ENCODE assay signal across 24 mouse cellular contexts in genomic region chr8:12298326-12298950, GRCm38 (mm10). TPM values are rescaled to one million over a fixed set of nuclear protein-coding genes. Genes with fewer than 3 reads are reported as not detected.
A peak's percentile ranks its signal among the peaks of the same experiment; 100 is the strongest.
DNase-seq lines count a peak whose midpoint lies in the region; ATAC-seq lines count a peak whose summit lies in the region.
"Had no signal": no experiment of that assay in that cellular context is flagged by ENCODE, and none has a peak within 500 bp of the region (broad histone marks: within the 10 kb centered on the region; RNA-seq: fewer than 3 reads in every experiment).

No protein-coding gene starts in this region.

- peak; percentile 38; the same call in 1 of the 2 replicates for ATAC-seq in midbrain, embryonic 12.5 days (ENCODE audit: low FRiP score, low read depth)
- peak; percentile 52; the same call in 1 of the 2 replicates for ATAC-seq in hindbrain, embryonic 14.5 days (ENCODE audit: low FRiP score)
- ATAC-seq in neural tube, embryonic 14.5 days (ENCODE audit: low read depth), result peak; percentile 64; the same call in 1 of the 2 replicates
- ATAC-seq in intestine, embryonic 15.5 days, result no peak
- ATAC-seq: intestine, embryonic 16.5 days; liver, postnatal 0 days had no signal

- H3K9me3 ChIP-seq in midbrain, embryonic 12.5 days, result no peaks in the 10 kb centered on the region
- H3K9me3 ChIP-seq in midbrain, embryonic 10.5 days (replicated peaks), result no peaks in the 10 kb centered on the region; the same call in 1 of the 2 replicates
- H3K9me3 ChIP-seq in hindbrain, embryonic 14.5 days (ENCODE audit: control insufficient read depth, low read length), result no peaks in the 10 kb centered on the region
- no peaks in the 10 kb centered on the region; the same call in 1 of the 2 replicates for H3K9me3 ChIP-seq in neural tube, embryonic 14.5 days (ENCODE audit: control insufficient read depth, low read length)
- H3K9me3 ChIP-seq in intestine, embryonic 15.5 days, result no peaks in the 10 kb centered on the region
- H3K9me3 ChIP-seq: limb, embryonic 15.5 days had no signal

- no peak overlapping the region for H3K9ac ChIP-seq in midbrain, embryonic 12.5 days (replicated peaks)
- H3K9ac ChIP-seq in hindbrain, embryonic 14.5 days, result no peak overlapping the region
- no peak overlapping the region for H3K9ac ChIP-seq in neural tube, embryonic 14.5 days (replicated peaks; ENCODE audit: low read depth, low read length)
- H3K9ac ChIP-seq in intestine, embryonic 15.5 days, result no peak overlapping the region
- H3K9ac ChIP-seq: limb, embryonic 15.5 days; liver, postnatal 0 days had no signal

- H3K4me1 ChIP-seq in midbrain, embryonic 12.5 days, result peaks cover 29% of the 10 kb centered on the region
- peaks cover 26% of the 10 kb centered on the region for H3K4me1 ChIP-seq in midbrain, embryonic 10.5 days
- 0 out of 2 replicates have a peak, but pooled peaks cover 15% of the 10 kb centered on the region for H3K4me1 ChIP-seq in hindbrain, embryonic 14.5 days (replicated peaks; ENCODE audit: control insufficient read depth, insufficient read depth, low read length)
- 0 out of 2 replicates have a peak, but pooled peaks cover 3% of the 10 kb centered on the region for H3K4me1 ChIP-seq in neural tube, embryonic 14.5 days (ENCODE audit: control insufficient read depth, insufficient read depth, low read length)
- no peaks in the 10 kb centered on the region for H3K4me1 ChIP-seq in intestine, embryonic 15.5 days (replicated peaks)
- H3K4me1 ChIP-seq: limb, embryonic 15.5 days had no signal

- peaks cover 57% of the 10 kb centered on the region for H3K27me3 ChIP-seq in midbrain, embryonic 12.5 days
- H3K27me3 ChIP-seq in midbrain, embryonic 10.5 days (ENCODE audit: low read depth, poor library complexity, severe bottlenecking), result peaks cover 67% of the 10 kb centered on the region
- H3K27me3 ChIP-seq in hindbrain, embryonic 14.5 days (ENCODE audit: control insufficient read depth, insufficient read depth, low read length), result peaks cover 22% of the 10 kb centered on the region; the same call in 1 of the 2 replicates
- H3K27me3 ChIP-seq in neural tube, embryonic 14.5 days (ENCODE audit: control insufficient read depth, insufficient read depth, low read length), result peaks cover 3% of the 10 kb centered on the region; the same call in 1 of the 2 replicates
- no peaks in the 10 kb centered on the region for H3K27me3 ChIP-seq in intestine, embryonic 15.5 days (replicated peaks)
- H3K27me3 ChIP-seq: limb, embryonic 15.5 days had no signal

- H3K27ac ChIP-seq in midbrain, embryonic 12.5 days (replicated peaks), result no peak overlapping the region
- no peak overlapping the region for H3K27ac ChIP-seq in midbrain, embryonic 10.5 days (replicated peaks)
- no peak overlapping the region for H3K27ac ChIP-seq in hindbrain, embryonic 14.5 days
- H3K27ac ChIP-seq in neural tube, embryonic 14.5 days (ENCODE audit: low read depth, low read length), result no peak overlapping the region
- H3K27ac ChIP-seq in intestine, embryonic 15.5 days, result no peak overlapping the region
- H3K27ac ChIP-seq: kidney, postnatal 0 days; limb, embryonic 15.5 days had no signal

- no peak overlapping the region for H3K4me3 ChIP-seq in midbrain, embryonic 12.5 days
- no peak overlapping the region for H3K4me3 ChIP-seq in midbrain, embryonic 10.5 days
- no peak overlapping the region for H3K4me3 ChIP-seq in hindbrain, embryonic 14.5 days (replicated peaks; ENCODE audit: low read length)
- H3K4me3 ChIP-seq in neural tube, embryonic 14.5 days (ENCODE audit: low read depth, low read length), result no peak overlapping the region
- no peak overlapping the region for H3K4me3 ChIP-seq in intestine, embryonic 15.5 days (replicated peaks)
- H3K4me3 ChIP-seq: limb, embryonic 15.5 days had no signal

- peak; percentile 29 for DNase-seq in adrenal gland, adult 2 months
- DNase-seq in adrenal gland, postnatal 10 days, result no peak
- no peak for DNase-seq in midbrain, embryonic 10.5 days (ENCODE audit: low spot score)
- no peak for DNase-seq in hindbrain, embryonic 14.5 days (ENCODE audit: low spot score)
- no peak for DNase-seq in gastrocnemius, postnatal 10 days
- DNase-seq: cerebellum, postnatal 14 days; layer of hippocampus, postnatal 36 days; liver, postnatal 0 days; lung, postnatal 14 days; spleen, adult 18-20 months; thymus, adult 18-20 months had no signal

- H3K4me2 ChIP-seq in midbrain, embryonic 12.5 days (replicated peaks), result no peak overlapping the region
- H3K4me2 ChIP-seq in hindbrain, embryonic 14.5 days (replicated peaks), result no peak overlapping the region
- no peak overlapping the region for H3K4me2 ChIP-seq in neural tube, embryonic 14.5 days (ENCODE audit: low read depth, low read length)
- H3K4me2 ChIP-seq in intestine, embryonic 15.5 days (replicated peaks), result no peak overlapping the region
- H3K4me2 ChIP-seq: heart, embryonic 11.5 days; limb, embryonic 15.5 days had no signal

- 74% methylated on average over 10 of the region's 10 CpGs for WGBS in midbrain, embryonic 12.5 days
- 87% methylated on average over 10 of the region's 10 CpGs for WGBS in midbrain, embryonic 10.5 days
- 40% methylated on average over 10 of the region's 10 CpGs for WGBS in hindbrain, embryonic 14.5 days
- WGBS in neural tube, embryonic 14.5 days, result 36% methylated on average over 10 of the region's 10 CpGs
- WGBS in intestine, embryonic 15.5 days, result 63% methylated on average over 10 of the region's 10 CpGs

- no peaks in the 10 kb centered on the region for H3K36me3 ChIP-seq in midbrain, embryonic 12.5 days
- H3K36me3 ChIP-seq in midbrain, embryonic 10.5 days, result no peaks in the 10 kb centered on the region
- H3K36me3 ChIP-seq in hindbrain, embryonic 14.5 days (replicated peaks; ENCODE audit: control insufficient read depth, insufficient read depth), result no peaks in the 10 kb centered on the region
- H3K36me3 ChIP-seq in neural tube, embryonic 14.5 days (ENCODE audit: control insufficient read depth, insufficient read depth, low read length), result no peaks in the 10 kb centered on the region
- no peaks in the 10 kb centered on the region for H3K36me3 ChIP-seq in intestine, embryonic 15.5 days
- H3K36me3 ChIP-seq: limb, embryonic 15.5 days had no signal

RNA-seq across cellular contexts. Expression of gene A230072I06Rik, which starts 19.8 kb away (rescaled TPM):
- not detected for total RNA-seq in adrenal gland, adult 2 months (2021)
- not detected in 2 replicates for polyA plus RNA-seq in adrenal gland, adult 2 months (2012; rRNA removed)
- total RNA-seq in adrenal gland, postnatal 10 days (2021), result not detected
- polyA plus RNA-seq in midbrain, embryonic 12.5 days (2016; fragmentation: Nextera tagmentation; extraction: Ambion mirVana), result 0.22 TPM in 1 of 2 replicates, not detected in the other
- polyA plus RNA-seq in midbrain, embryonic 10.5 days (2016; fragmentation: Nextera tagmentation; extraction: Ambion mirVana), result not detected in 2 replicates
- not detected in 2 replicates for polyA plus RNA-seq in hindbrain, embryonic 14.5 days (2014; fragmentation: Nextera tagmentation; extraction: Ambion mirVana)
- not detected in 2 replicates for polyA plus RNA-seq in neural tube, embryonic 14.5 days (2014; fragmentation: Nextera tagmentation; extraction: Ambion mirVana)
- not detected for total RNA-seq in gastrocnemius, postnatal 10 days (2021)
- not detected in 2 replicates for polyA plus RNA-seq in intestine, embryonic 15.5 days (2015; fragmentation: Nextera tagmentation; extraction: Ambion mirVana)
- total RNA-seq: gastrocnemius, postnatal 4 days; heart, postnatal 25 days; layer of hippocampus, adult 18-20 months; layer of hippocampus, postnatal 36 days; megakaryocyte-erythroid progenitor cell, adult 5-6 weeks; MEL had no signal
- polyA plus RNA-seq: heart, embryonic 11.5 days; intestine, embryonic 16.5 days; kidney, postnatal 0 days; limb, embryonic 15.5 days; liver, postnatal 0 days; stomach, embryonic 14.5 days had no signal
